Mouse (Mus musculus): Measurements from ENCODE around the gene Pet2.

The Pet2 gene

DNA sequence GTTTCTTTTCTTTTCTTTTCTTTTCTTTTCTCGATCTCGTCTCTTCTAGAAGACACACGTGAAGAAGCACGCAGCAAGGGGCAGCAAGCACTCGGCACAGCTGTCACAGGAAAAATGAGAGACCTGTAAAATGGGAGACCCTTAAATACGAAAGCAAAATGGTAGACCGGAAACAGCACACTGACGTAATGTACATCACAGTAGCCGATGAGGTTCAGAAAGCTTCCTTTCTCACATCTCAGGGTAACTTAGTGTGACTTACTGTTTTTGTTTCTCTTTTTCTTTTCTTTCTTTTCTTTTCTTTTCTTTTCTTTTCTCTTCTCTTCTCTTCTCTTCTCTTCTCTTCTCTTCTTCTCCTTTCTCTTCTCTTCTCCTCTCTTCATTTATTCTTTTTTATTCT lies at the start of gene Pet2:
Gene Pet2 (minus strand): TSS at position 101 of the 400 bp plus-strand sequence.
- DNase-seq (ENCODE audit: low spot score in 2 of 2) = no peak

All from heart, adult 9 months (tissue).